Mouse (Mus musculus) liver, postnatal 0 days (tissue): Measurements from ENCODE around the gene Lrg1.

ENCODE experiments used
- CTCF ChIP-seq: sonication (generic); IDR thresholded peaks from 2 replicates; pipeline ENCODE4 v1.5.1; 2016; ENCODE audit warnings: antibody characterized with exemption, low read depth
- EP300 ChIP-seq: IDR thresholded peaks from 2 replicates; pipeline ENCODE4 v1.6.1; 2016; ENCODE audit warnings: antibody characterized with exemption, low read depth, mild to moderate bottlenecking

- TF ChIP-seq CTCF (no peak), EP300 (no peak)
Measured at GRCm38 (mm10) chr17:56170636-56171035, 48.8 kb upstream of the Lrg1 start.
